Mouse (Mus musculus) heart, embryonic 16.5 days (tissue): ENCODE data around the gene Fahd1. TPM values are rescaled to one million over a fixed set of nuclear protein-coding genes. Genes with fewer than 3 reads are reported as not detected.

Source experiments
- ATAC-seq: fragments of 200-750 bp; cut with Nextera tagmentation; replicated peaks from 2 replicates; pipeline ENCODE4 v1.8.0; 2017; ENCODE audit warnings: moderate number of reproducible peaks; ENCODE audit not compliant: insufficient read depth, low FRiP score; ENCODE audit errors: extremely low read depth
- H3K27ac ChIP-seq: fragments of 300-500 bp; sonication (generic); 2 replicates; pipeline ENCODE4 v1.5.1; 2014; ENCODE audit warnings: mild to moderate bottlenecking, low read length, control low read depth, moderate library complexity
- H3K27me3 ChIP-seq: fragments of 300-500 bp; sonication (generic); 2 replicates; pipeline ENCODE4 v1.6.1; 2014; ENCODE audit warnings: low read length, mixed read lengths; ENCODE audit not compliant: control insufficient read depth, insufficient read depth
- H3K36me3 ChIP-seq: fragments of 300-500 bp; sonication (generic); 2 replicates; pipeline ENCODE4 v1.6.1; 2014; ENCODE audit not compliant: control insufficient read depth, insufficient read depth
- H3K4me1 ChIP-seq: fragments of 300-500 bp; sonication (generic); 2 replicates; pipeline ENCODE4 v1.6.1; 2014; ENCODE audit warnings: low read length, mixed read lengths; ENCODE audit not compliant: control insufficient read depth, insufficient read depth
- H3K4me2 ChIP-seq: fragments of 300-500 bp; sonication (generic); 2 replicates; pipeline ENCODE4 v1.6.1; 2014; ENCODE audit warnings: low read depth, mild to moderate bottlenecking, control low read depth, low read length
- H3K4me3 ChIP-seq: fragments of 300-500 bp; sonication (generic); 2 replicates; pipeline ENCODE4 v1.5.1; 2014; ENCODE audit warnings: mild to moderate bottlenecking, control low read depth, low read length
- H3K9ac ChIP-seq: fragments of 300-500 bp; sonication (generic); 2 replicates; pipeline ENCODE4 v1.6.1; 2014; ENCODE audit warnings: low read length, control low read depth
- H3K9me3 ChIP-seq: fragments of 300-500 bp; sonication (generic); replicated peaks from 2 replicates; pipeline ENCODE4 v1.6.1; 2016; ENCODE audit warnings: low read length; ENCODE audit not compliant: control insufficient read depth
- WGBS: fragments of 180-500 bp; shearing (Covaris S2); extraction: QIAGEN DNeasy Blood & Tissue Kit; methylation state at CpG from one replicate; pipeline ENCODE4 v1.1.7; 2014; 5-methylcytosine and 5-hydroxymethylcytosine counted together
- polyA plus RNA-seq: library from polyadenylated mRNA; unstranded; fragments of >200 nt; fragmentation: Nextera tagmentation; extraction: Ambion mirVana; gene quantifications from 2 replicates; pipeline ENCODE4 v1.2.1, GENCODE M21; 2015

The Fahd1 gene
- polyA plus RNA-seq, 1 experiment from 2014 or later, result 59.9 TPM

GRCm38 (mm10) chr17:24894061-24894994 lies 44.2 kb upstream of the Fahd1 start:
- peaks cover 30% of the 10 kb centered on the region for H3K4me1 ChIP-seq
- peak overlapping the region; percentile 92 for H3K9ac ChIP-seq
- H3K36me3 ChIP-seq, result peaks cover 28% of the 10 kb centered on the region
- peak overlapping the region; percentile 94 for H3K27ac ChIP-seq
- WGBS, result 10% methylated on average over 31 of the region's 31 CpGs
- H3K9me3 ChIP-seq, result no peaks in the 10 kb centered on the region
- H3K27me3 ChIP-seq, result no peaks in the 10 kb centered on the region
- ATAC-seq, result 0 out of 2 replicates have a peak, but pooled peaks have one; percentile 3
- peak overlapping the region; percentile 99 for H3K4me2 ChIP-seq
- peak overlapping the region; percentile 90 for H3K4me3 ChIP-seq

GRCm38 (mm10) chr17:24893276-24893675 lies 43.1 kb upstream of the Fahd1 start:
- Histone ChIP-seq H3K9me3 (no peaks in the 10 kb centered on the region), H3K36me3 (peaks cover 28% of the 10 kb centered on the region), H3K4me3 (no peak overlapping the region), H3K27ac (no peak overlapping the region), H3K27me3 (no peaks in the 10 kb centered on the region), H3K9ac (no peak overlapping the region), H3K4me2 (no peak overlapping the region), H3K4me1 (peaks cover 28% of the 10 kb centered on the region)
- WGBS, result 94% methylated on average over 2 of the region's 2 CpGs
- no peak for ATAC-seq

GRCm38 (mm10) chr17:24892785-24893184 lies 42.6 kb upstream of the Fahd1 start:
- H3K27ac ChIP-seq, result no peak overlapping the region
- peaks cover 32% of the 10 kb centered on the region for H3K4me1 ChIP-seq
- H3K4me3 ChIP-seq, result no peak overlapping the region
- H3K36me3 ChIP-seq, result peaks cover 28% of the 10 kb centered on the region
- H3K9ac ChIP-seq, result no peak overlapping the region
- no peaks in the 10 kb centered on the region for H3K27me3 ChIP-seq
- no peak overlapping the region for H3K4me2 ChIP-seq
- no peaks in the 10 kb centered on the region for H3K9me3 ChIP-seq
- ATAC-seq, result no peak
- 83% methylated on average over 12 of the region's 12 CpGs for WGBS

- H3K4me2 ChIP-seq, result no peak overlapping the region
- 80% methylated on average over 13 of the region's 13 CpGs for WGBS
- H3K27ac ChIP-seq, result no peak overlapping the region
- no peaks in the 10 kb centered on the region for H3K27me3 ChIP-seq
- ATAC-seq, result no peak
- H3K4me1 ChIP-seq, result peaks cover 28% of the 10 kb centered on the region
- H3K9ac ChIP-seq, result no peak overlapping the region
- no peaks in the 10 kb centered on the region for H3K9me3 ChIP-seq
- no peak overlapping the region for H3K4me3 ChIP-seq
- peaks cover 28% of the 10 kb centered on the region for H3K36me3 ChIP-seq
Observed at GRCm38 (mm10) chr17:24891321-24891720, 41.2 kb upstream of the Fahd1 start.

- H3K9ac ChIP-seq, result no peak overlapping the region
- no peaks in the 10 kb centered on the region for H3K9me3 ChIP-seq
- H3K4me2 ChIP-seq, result no peak overlapping the region
- WGBS, result 85% methylated on average over 19 of the region's 19 CpGs
- H3K27me3 ChIP-seq, result no peaks in the 10 kb centered on the region
- H3K4me1 ChIP-seq, result peaks cover 24% of the 10 kb centered on the region
- H3K4me3 ChIP-seq, result no peak overlapping the region
- ATAC-seq, result no peak
- H3K36me3 ChIP-seq, result peaks cover 28% of the 10 kb centered on the region
- H3K27ac ChIP-seq, result no peak overlapping the region
Observed at GRCm38 (mm10) chr17:24890151-24891092, 40.3 kb upstream of the Fahd1 start.

GRCm38 (mm10) chr17:24888862-24889261 lies 38.7 kb upstream of the Fahd1 start:
- no peak overlapping the region for H3K9ac ChIP-seq
- H3K4me1 ChIP-seq, result peaks cover 23% of the 10 kb centered on the region
- no peaks in the 10 kb centered on the region for H3K9me3 ChIP-seq
- WGBS, result 87% methylated on average over 3 of the region's 3 CpGs
- peaks cover 28% of the 10 kb centered on the region for H3K36me3 ChIP-seq
- no peaks in the 10 kb centered on the region for H3K27me3 ChIP-seq
- H3K4me2 ChIP-seq, result no peak overlapping the region
- H3K27ac ChIP-seq, result no peak overlapping the region
- no peak overlapping the region for H3K4me3 ChIP-seq
- no peak for ATAC-seq

GRCm38 (mm10) chr17:24887291-24888080 lies 37.3 kb upstream of the Fahd1 start:
- H3K36me3 ChIP-seq, result peaks cover 27% of the 10 kb centered on the region

GRCm38 (mm10) chr17:24886932-24887271 lies 36.7 kb upstream of the Fahd1 start:
- under 1% methylated on average over 18 of the region's 18 CpGs for WGBS
- peaks cover 24% of the 10 kb centered on the region for H3K36me3 ChIP-seq
- H3K4me3 ChIP-seq, result peak overlapping the region; percentile 97
- H3K4me1 ChIP-seq, result peaks cover 20% of the 10 kb centered on the region
- peak overlapping the region; percentile 98 for H3K4me2 ChIP-seq
- peak; percentile 2; the same call in 1 of the 2 replicates for ATAC-seq
- H3K9ac ChIP-seq, result peak overlapping the region; percentile 94
- no peaks in the 10 kb centered on the region for H3K27me3 ChIP-seq
- H3K27ac ChIP-seq, result peak overlapping the region; percentile 80
- H3K9me3 ChIP-seq, result no peaks in the 10 kb centered on the region

More at GRCm38 (mm10) chr17:24887291-24888080, 37.3 kb upstream of the Fahd1 start:
- Histone ChIP-seq H3K9ac (peak overlapping the region; percentile 94), H3K4me2 (peak overlapping the region; percentile 98), H3K27ac (peak overlapping the region; percentile 80; the same call in 1 of the 2 replicates), H3K4me3 (peak overlapping the region; percentile 97), H3K9me3 (no peaks in the 10 kb centered on the region), H3K4me1 (peaks cover 20% of the 10 kb centered on the region), H3K27me3 (no peaks in the 10 kb centered on the region)
- WGBS, result 58% methylated on average over 18 of the region's 18 CpGs
- no peak for ATAC-seq
